Mouse (Mus musculus): ENCODE results near the gene Runx3. TPM values are rescaled to one million over a fixed set of nuclear protein-coding genes. Genes with fewer than 3 reads are reported as not detected.

Runx3 gene
- total and polyA plus RNA-seq, 2 experiments = under 0.01 to 0.18 TPM

GRCm38 (mm10) chr4:135166413-135167225 is 46.2 kb downstream of the Runx3 start:
- Histone ChIP-seq H3K4me1 (ENCODE audit: control insufficient read depth, insufficient read depth, low read length) (no peaks in the 10 kb centered on the region), H3K27ac (replicated peaks; ENCODE audit: insufficient read depth, low read depth, low read length) (no peak overlapping the region), H3K36me3 (ENCODE audit: control insufficient read depth, insufficient read depth, low read length) (no peaks in the 10 kb centered on the region), H3K9ac (ENCODE audit: low read depth, low read length) (no peak overlapping the region), H3K27me3 (ENCODE audit: control insufficient read depth, insufficient read depth, low read length) (peaks cover 15% of the 10 kb centered on the region), H3K79me2 (ENCODE audit: control insufficient read depth, insufficient read depth, low read length) (no peaks in the 10 kb centered on the region), H3K4me3 (ENCODE audit: insufficient read depth, low read depth, low read length) (no peak overlapping the region)
- no peak for DNase-seq (ENCODE audit: extremely low read depth, low read depth, low spot score)
- TF ChIP-seq CTCF (IDR thresholded peaks at IDR 0.05; ENCODE audit: low read depth, low read length) (no peak), POLR2A (IDR thresholded peaks at IDR 0.05; ENCODE audit: extremely low read depth, insufficient read depth, low read length) (no peak)
- 13% methylated on average over 23 of the region's 23 CpGs for WGBS

- WGBS = 61% methylated on average over 7 of the region's 7 CpGs
- DNase-seq (ENCODE audit: extremely low read depth, low read depth, low spot score) = no peak
- Histone ChIP-seq H3K4me3 (ENCODE audit: insufficient read depth, low read depth, low read length) (no peak overlapping the region), H3K36me3 (ENCODE audit: control insufficient read depth, insufficient read depth, low read length) (no peaks in the 10 kb centered on the region), H3K27me3 (ENCODE audit: control insufficient read depth, insufficient read depth, low read length) (peaks cover 15% of the 10 kb centered on the region), H3K27ac (replicated peaks; ENCODE audit: insufficient read depth, low read depth, low read length) (no peak overlapping the region), H3K9ac (ENCODE audit: low read depth, low read length) (no peak overlapping the region), H3K79me2 (ENCODE audit: control insufficient read depth, insufficient read depth, low read length) (no peaks in the 10 kb centered on the region), H3K4me1 (ENCODE audit: control insufficient read depth, insufficient read depth, low read length) (no peaks in the 10 kb centered on the region)
- no peak for TF ChIP-seq CTCF (IDR thresholded peaks at IDR 0.05; ENCODE audit: low read depth, low read length)
- TF ChIP-seq POLR2A (IDR thresholded peaks at IDR 0.05; ENCODE audit: extremely low read depth, insufficient read depth, low read length) = no peak
These were observed 47.5 kb downstream of the Runx3 start for GRCm38 (mm10) chr4:135167816-135168527.

DNA sequence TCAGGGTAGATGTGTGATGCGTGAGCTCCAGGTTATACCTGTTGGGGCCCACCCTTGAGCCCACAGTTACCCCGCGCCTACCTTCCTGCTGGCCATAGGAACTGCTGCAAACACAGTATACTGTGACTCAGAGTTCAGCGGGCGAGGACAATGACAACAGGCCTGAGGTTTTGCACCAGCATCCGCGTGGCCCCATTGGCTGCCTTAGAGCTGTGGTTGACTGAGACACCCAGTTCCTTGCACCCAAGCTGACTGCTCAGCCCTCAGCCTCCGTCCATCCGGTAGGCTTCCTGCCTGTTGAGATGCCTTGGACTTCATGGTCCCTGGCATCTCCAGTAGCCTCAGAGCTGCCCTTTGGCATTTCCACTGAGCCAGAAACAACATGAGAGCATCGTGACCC is 48.6 kb downstream of the Runx3 start:
- Histone ChIP-seq H3K4me1 (ENCODE audit: control insufficient read depth, insufficient read depth, low read length) (no peaks in the 10 kb centered on the region), H3K79me2 (ENCODE audit: control insufficient read depth, insufficient read depth, low read length) (no peaks in the 10 kb centered on the region), H3K36me3 (ENCODE audit: control insufficient read depth, insufficient read depth, low read length) (no peaks in the 10 kb centered on the region), H3K27me3 (ENCODE audit: control insufficient read depth, insufficient read depth, low read length) (peaks cover 15% of the 10 kb centered on the region), H3K4me3 (ENCODE audit: insufficient read depth, low read depth, low read length) (no peak overlapping the region), H3K27ac (replicated peaks; ENCODE audit: insufficient read depth, low read depth, low read length) (no peak overlapping the region), H3K9ac (ENCODE audit: low read depth, low read length) (no peak overlapping the region)
- TF ChIP-seq POLR2A (IDR thresholded peaks at IDR 0.05; ENCODE audit: extremely low read depth, insufficient read depth, low read length) (no peak), CTCF (IDR thresholded peaks at IDR 0.05; ENCODE audit: low read depth, low read length) (no peak)
- DNase-seq (ENCODE audit: extremely low read depth, low read depth, low spot score) = no peak
- 76% methylated on average over 10 of the region's 10 CpGs for WGBS

- Histone ChIP-seq H3K4me1 (ENCODE audit: control insufficient read depth, insufficient read depth, low read length) (no peaks in the 10 kb centered on the region), H3K4me3 (ENCODE audit: insufficient read depth, low read depth, low read length) (no peak overlapping the region), H3K27me3 (ENCODE audit: control insufficient read depth, insufficient read depth, low read length) (peaks cover 15% of the 10 kb centered on the region), H3K27ac (replicated peaks; ENCODE audit: insufficient read depth, low read depth, low read length) (no peak overlapping the region), H3K9ac (ENCODE audit: low read depth, low read length) (no peak overlapping the region), H3K79me2 (ENCODE audit: control insufficient read depth, insufficient read depth, low read length) (no peaks in the 10 kb centered on the region), H3K36me3 (ENCODE audit: control insufficient read depth, insufficient read depth, low read length) (no peaks in the 10 kb centered on the region)
- WGBS = 71% methylated on average over 4 of the region's 4 CpGs
- DNase-seq (ENCODE audit: extremely low read depth, low read depth, low spot score) = no peak
- no peak for TF ChIP-seq CTCF (IDR thresholded peaks at IDR 0.05; ENCODE audit: low read depth, low read length)
- TF ChIP-seq POLR2A (IDR thresholded peaks at IDR 0.05; ENCODE audit: extremely low read depth, insufficient read depth, low read length) = no peak
These were observed 49.0 kb downstream of the Runx3 start for GRCm38 (mm10) chr4:135169501-135169900.

DNA sequence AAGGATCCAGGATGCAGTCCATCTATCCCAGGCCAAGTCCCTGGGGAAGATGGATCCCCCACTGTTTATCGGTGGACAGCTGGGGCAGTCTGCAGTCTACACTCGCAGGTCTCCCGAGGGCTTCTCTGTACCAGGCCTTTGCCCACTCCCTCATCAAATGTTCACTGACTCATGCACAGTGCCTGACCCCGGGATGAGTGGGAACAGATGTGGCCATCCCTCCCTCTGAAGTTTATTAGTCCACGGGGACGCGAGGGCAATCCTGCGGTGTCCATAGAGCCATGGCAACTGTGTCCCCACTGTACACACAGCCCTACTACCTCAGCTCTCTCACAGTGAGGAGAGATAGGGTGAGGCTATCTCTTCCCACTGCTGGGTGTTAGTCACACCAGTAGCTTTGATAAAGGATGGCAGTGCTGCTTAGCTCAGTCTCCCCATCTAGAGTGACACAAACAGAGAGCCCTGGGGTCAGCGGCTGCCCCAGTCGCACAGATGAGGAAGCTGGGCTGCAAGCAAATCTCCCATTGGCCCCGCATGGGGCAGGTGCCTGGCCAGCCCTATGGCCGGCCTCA is 50.9 kb downstream of the Runx3 start:
- TF ChIP-seq CTCF (IDR thresholded peaks at IDR 0.05; ENCODE audit: low read depth, low read length) (no peak), POLR2A (IDR thresholded peaks at IDR 0.05; ENCODE audit: extremely low read depth, insufficient read depth, low read length) (no peak)

More for the DNA sequence above, 50.9 kb downstream of the Runx3 start:
- no peaks in the 10 kb centered on the region for H3K79me2 ChIP-seq (ENCODE audit: control insufficient read depth, insufficient read depth, low read length)
- H3K4me3 ChIP-seq (ENCODE audit: insufficient read depth, low read depth, low read length) = no peak overlapping the region
- H3K4me1 ChIP-seq (ENCODE audit: control insufficient read depth, insufficient read depth, low read length) = no peaks in the 10 kb centered on the region
- no peak overlapping the region for H3K27ac ChIP-seq (replicated peaks; ENCODE audit: insufficient read depth, low read depth, low read length)
- 77% methylated on average over 12 of the region's 12 CpGs for WGBS
- peaks cover 21% of the 10 kb centered on the region for H3K27me3 ChIP-seq (ENCODE audit: control insufficient read depth, insufficient read depth, low read length)
- H3K36me3 ChIP-seq (ENCODE audit: control insufficient read depth, insufficient read depth, low read length) = no peaks in the 10 kb centered on the region
- DNase-seq (ENCODE audit: extremely low read depth, low read depth, low spot score) = no peak
- no peak overlapping the region for H3K9ac ChIP-seq (ENCODE audit: low read depth, low read length)

Measured in liver, adult 2 months (tissue).